Comparison of ENCODE assay signal across 16 mouse cellular contexts in the genomic region with DNA sequence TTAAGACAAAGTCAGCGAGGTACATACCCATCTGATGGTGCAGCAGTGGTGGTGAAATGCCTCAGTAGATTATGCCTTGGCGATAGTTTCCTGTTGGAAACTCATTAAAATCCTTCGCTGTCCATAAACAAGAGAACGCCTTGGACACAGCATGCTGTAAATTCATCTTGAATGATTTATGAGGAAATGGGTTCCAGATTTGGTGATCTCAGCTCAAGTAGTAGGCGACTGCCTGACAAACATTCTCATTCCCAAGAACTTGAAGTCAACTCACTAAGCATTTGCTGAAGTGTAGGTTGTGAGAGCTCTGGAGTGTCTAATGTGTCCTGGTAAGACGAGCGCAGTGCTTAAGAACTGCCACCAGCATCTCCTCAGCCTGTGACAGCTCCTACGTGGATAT.
"Had no signal": no experiment of that assay in that cellular context is flagged by ENCODE, and none has a peak within 500 bp of the region (broad histone marks: within the 10 kb centered on the region; RNA-seq: fewer than 3 reads in every experiment).

No protein-coding gene starts in this region.

- ATAC-seq: lung, postnatal 0 days; midbrain, embryonic 13.5 days had no signal

- H3K36me3 ChIP-seq: liver, embryonic 15.5 days; stomach, embryonic 15.5 days had no signal

- H3K27ac ChIP-seq: kidney, postnatal 0 days; limb, embryonic 12.5 days; liver, embryonic 15.5 days; midbrain, embryonic 13.5 days; stomach, embryonic 15.5 days had no signal

- DNase-seq: kidney, postnatal 36 days; layer of hippocampus, adult 9-11 months; layer of hippocampus, postnatal 36 days; lung, adult 2 months; lung, postnatal 36 days; retina, postnatal 1 day; right cerebral cortex, postnatal 4 days; thymus, adult 2 months; thymus, postnatal 25 days had no signal

- H3K4me1 ChIP-seq: liver, embryonic 15.5 days had no signal

- H3K9ac ChIP-seq: limb, embryonic 12.5 days; liver, embryonic 15.5 days; midbrain, embryonic 13.5 days; stomach, embryonic 15.5 days had no signal

- H3K9me3 ChIP-seq: limb, embryonic 12.5 days; liver, embryonic 15.5 days; midbrain, embryonic 13.5 days; stomach, embryonic 15.5 days had no signal

- H3K4me3 ChIP-seq: limb, embryonic 12.5 days; liver, embryonic 15.5 days; midbrain, embryonic 13.5 days; stomach, embryonic 15.5 days had no signal

- H3K4me2 ChIP-seq: limb, embryonic 12.5 days; liver, embryonic 11.5 days; liver, embryonic 15.5 days; midbrain, embryonic 13.5 days; stomach, embryonic 15.5 days had no signal

- H3K27me3 ChIP-seq: liver, embryonic 15.5 days; midbrain, embryonic 13.5 days; stomach, embryonic 15.5 days had no signal
